Mouse (Mus musculus) heart, postnatal 14 days (tissue): Measurements from ENCODE around the gene Ltbr. TPM values are rescaled to one million over a fixed set of nuclear protein-coding genes. Genes with fewer than 3 reads are reported as not detected.
"Not testable (repeated sequence)": the region's sequence is repeated elsewhere in the genome, so short reads cannot be mapped to it uniquely, and the experiment has no call there.

Experiments
- DNase-seq, 2 experiments: peaks; one replicate each; pipeline ENCODE4 v3.0.0; 2021 to 2022
- intact Hi-C: fragments of 180-260 bp; cut with DNase I; formaldehyde crosslinking; loops from one replicate; pipeline ENCODE4 v1.15.1; 2025
- total RNA-seq, 2 experiments: library from RNA; stranded (reverse); gene quantifications; 2 replicates each; pipeline ENCODE4 v1.2.3; 2021

Gene Ltbr
- total RNA-seq, 2 experiments from 2014 or later: 34.6 to 36.0 TPM

DNA sequence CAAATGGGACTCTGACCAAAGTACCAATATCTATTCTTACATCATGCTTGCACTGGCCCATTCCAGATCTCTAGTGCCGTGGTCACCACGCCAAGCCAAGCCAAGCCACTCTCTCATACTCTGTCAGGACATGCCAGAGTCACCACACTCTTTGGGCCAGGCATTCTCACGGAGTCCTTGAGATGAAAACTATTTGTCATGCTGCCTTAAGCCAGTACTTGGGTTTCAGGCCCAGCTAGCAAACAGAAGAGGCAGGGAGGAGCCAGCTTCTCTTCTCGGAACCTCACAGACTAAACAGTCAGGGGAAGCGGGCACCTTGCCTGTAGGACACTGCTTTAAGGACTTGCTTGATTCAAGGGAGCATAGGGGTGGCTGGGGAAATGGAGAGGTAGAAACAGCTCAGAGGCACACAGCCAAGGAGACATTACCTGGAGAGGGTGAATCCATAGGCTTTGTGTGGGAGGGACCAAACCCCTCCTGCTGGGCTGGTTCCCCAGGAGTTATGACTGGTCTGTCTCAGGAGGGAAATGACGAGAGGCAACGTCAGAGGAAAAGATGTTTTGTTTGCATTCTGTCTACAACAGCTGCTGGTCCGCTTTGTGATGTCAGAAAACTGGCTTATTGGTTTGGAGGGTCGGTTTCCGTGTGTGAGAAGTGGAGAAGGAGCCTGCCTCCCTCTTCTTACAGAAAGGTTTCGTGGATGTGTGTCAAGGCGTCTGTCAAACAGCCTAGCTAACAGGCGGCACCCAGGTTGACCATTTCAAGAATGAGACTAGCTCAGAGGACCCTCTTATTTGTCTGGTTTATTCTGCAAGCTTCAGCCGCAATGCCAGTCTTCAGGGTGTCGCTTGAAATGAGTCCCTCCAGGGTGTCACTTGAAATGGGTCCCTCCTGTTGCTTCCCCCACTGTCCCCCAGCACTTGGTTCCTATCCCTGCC is 5.6 kb upstream of the Ltbr start:
- peak in 1 of 2 experiments; percentile 25 for DNase-seq
- intact Hi-C loops: no loop called here

DNA sequence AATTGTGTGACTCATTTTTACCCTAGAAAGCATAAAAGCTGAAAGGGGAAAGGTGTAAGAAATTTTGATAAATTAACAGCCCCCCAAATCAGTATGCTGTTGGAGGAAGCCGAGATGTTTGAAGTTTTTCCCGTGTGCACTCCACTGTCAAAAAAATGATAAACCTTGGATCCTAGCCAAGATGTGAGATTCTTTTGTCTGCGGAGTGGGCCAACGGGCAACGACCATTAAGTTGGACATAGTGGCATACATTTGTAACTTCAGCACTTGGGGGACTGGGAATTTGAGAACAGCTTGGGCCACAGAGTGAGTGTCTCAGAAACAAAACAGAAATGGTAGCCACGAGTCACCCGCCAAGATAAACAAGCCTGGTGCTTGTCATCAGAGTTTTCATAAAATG is 3.4 kb upstream of the Ltbr start:
- DNase-seq: no peak
- intact Hi-C loops: no loop called here

DNA sequence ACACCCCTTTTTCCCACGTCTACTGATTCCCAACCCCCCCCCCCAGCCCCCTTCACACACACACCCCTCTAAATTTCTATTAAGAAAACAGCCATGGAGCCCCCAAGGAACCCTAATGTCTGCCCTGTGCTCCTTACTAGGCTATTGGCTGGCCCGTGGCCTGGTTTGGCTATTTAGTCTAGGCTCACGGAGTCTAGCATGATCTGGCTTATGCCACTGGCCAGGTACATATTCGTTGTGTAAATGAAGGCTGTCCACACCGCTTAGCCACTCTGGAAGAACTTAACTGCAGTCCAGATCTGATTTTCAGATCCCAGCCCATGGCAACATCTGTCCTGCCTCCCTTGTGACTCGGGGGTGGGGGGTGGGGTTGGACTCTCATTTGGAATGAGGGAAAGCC is 1.1 kb upstream of the Ltbr start:
- DNase-seq: no peak
- intact Hi-C loops: loop anchor here (5.0 kb wide), 1 partner anchor 307 kb away; the partner anchor contains the start of gene Zfp384

DNA sequence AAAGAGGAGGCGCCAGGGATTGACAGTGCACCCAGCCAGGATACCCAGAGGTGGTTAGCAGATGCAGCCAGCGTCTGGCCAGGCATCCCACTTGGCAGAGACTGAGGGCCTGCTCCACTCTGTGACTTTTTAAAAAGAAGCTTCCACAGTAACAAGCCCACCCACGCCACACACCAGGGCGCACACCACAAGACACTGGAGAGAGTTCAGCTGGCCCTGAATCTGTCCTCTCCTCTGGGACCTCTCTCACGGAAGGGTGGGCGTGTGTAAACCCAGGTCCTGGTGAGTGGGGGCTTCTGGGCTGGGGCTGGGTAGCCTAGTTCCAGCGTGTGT is 512 bp upstream of the Ltbr start:
- no peak for DNase-seq
- intact Hi-C loops: loop anchor here (5.0 kb wide), 1 partner anchor 307 kb away; the partner anchor contains the start of gene Zfp384

- intact Hi-C loops: loop anchor here (2.0 to 5.0 kb wide), 2 partner anchors 38 to 305 kb away; partner anchors contain the start of gene Zfp384
- DNase-seq: no peak
These were observed 917 bp downstream of the Ltbr start for GRCm38 (mm10) chr6:125312581-125313355.

DNA sequence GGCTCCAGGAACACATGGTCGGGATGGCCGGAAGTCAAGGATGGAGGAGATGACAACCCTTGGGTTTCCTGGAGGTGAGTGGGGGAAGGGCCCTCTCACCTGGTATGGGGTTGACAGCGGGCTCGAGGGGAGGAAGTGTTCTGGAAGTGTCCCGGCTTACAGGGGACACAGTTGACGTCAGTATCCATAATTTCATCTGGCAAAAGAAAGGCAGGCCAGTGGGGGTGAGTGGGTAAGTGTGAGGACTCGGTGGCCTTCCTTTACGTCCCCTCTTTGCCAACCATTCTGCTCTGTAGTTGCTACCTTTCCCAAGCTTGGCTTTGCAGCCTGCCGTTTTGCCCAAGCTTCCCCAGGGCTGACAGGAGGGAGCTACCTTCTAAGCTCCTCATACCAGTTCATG is 1.5 kb downstream of the Ltbr start:
- DNase-seq: no peak
- intact Hi-C loops: loop anchor here (2.0 to 5.0 kb wide), 2 partner anchors 39 to 305 kb away; partner anchors contain the start of gene Zfp384

GRCm38 (mm10) chr6:125309406-125309805 is 4.3 kb downstream of the Ltbr start:
- no peak for DNase-seq
- intact Hi-C loops: no loop called here

- intact Hi-C loops: no loop called here
- no peak for DNase-seq
These were observed 4.8 kb downstream of the Ltbr start for GRCm38 (mm10) chr6:125308921-125309320.

- intact Hi-C loops: no loop called here
- no peak for DNase-seq
These were observed 6.6 kb downstream of the Ltbr start for GRCm38 (mm10) chr6:125307091-125307490.

DNA sequence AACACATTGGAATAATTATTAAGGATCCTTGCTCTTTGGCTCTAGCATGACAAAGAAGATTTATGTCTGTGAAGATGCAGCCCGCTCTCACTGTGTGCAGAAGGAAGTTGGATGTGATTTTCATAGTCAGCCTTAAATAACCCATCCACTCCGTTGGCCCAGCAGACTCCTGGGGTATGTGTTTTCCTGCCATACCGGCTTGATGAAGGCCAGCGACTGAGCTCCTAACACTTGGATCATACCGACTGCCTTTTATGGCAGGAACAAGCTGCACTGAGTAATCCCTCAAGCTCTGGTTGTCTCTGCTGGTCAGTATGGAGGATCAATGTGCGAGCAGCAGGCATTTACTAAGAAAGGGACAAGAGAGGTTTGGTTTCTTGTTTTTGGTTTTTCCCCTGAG is 8.2 kb downstream of the Ltbr start:
- DNase-seq: no peak
- intact Hi-C loops: no loop called here

DNA sequence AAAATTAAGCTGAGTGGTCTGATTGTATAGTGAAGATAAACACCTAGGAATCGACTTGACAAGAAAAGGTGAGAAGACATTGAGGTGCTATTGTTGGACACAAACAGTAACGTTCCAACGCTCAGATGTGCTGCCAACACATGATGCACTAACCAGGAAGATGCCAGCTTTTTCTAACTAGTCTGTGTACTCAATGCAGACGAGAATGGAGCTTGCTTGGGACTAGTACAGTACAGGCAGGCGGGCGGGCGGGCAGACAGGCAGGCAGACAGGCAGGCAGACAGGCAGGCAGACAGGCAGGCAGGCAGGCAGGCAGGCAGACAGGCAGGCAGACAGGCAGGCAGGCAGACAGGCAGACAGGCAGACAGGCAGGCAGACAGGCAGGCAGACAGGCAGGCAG is 9.3 kb downstream of the Ltbr start:
- DNase-seq, intact Hi-C loops: not testable (repeated sequence)

- DNase-seq: no peak
- intact Hi-C loops: no loop called here
These were observed 10.4 kb downstream of the Ltbr start for GRCm38 (mm10) chr6:125303242-125303641.

GRCm38 (mm10) chr6:125302231-125302982 is 11.3 kb downstream of the Ltbr start:
- DNase-seq: no peak
- intact Hi-C loops: no loop called here

DNA sequence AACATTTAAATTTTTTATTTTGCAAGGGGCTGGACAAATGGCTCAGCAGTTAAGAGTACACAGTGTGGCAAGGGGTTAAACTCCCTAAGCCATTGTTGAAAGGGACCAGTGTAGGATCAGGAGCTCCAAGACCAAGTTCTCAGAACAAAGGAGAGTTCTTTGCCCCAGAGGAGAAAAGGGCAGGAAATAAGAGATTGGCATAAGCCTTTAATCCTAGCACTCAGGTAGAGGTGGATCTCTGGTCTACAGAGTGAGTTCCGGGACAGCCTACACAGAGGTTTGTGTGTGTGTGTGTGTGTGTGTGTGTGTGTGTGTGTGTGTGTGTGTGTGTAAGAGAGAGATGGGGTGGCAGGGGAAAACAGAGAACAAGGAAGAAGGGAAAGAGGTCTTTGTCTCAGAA is 12.7 kb downstream of the Ltbr start:
- intact Hi-C loops: no loop called here

DNA sequence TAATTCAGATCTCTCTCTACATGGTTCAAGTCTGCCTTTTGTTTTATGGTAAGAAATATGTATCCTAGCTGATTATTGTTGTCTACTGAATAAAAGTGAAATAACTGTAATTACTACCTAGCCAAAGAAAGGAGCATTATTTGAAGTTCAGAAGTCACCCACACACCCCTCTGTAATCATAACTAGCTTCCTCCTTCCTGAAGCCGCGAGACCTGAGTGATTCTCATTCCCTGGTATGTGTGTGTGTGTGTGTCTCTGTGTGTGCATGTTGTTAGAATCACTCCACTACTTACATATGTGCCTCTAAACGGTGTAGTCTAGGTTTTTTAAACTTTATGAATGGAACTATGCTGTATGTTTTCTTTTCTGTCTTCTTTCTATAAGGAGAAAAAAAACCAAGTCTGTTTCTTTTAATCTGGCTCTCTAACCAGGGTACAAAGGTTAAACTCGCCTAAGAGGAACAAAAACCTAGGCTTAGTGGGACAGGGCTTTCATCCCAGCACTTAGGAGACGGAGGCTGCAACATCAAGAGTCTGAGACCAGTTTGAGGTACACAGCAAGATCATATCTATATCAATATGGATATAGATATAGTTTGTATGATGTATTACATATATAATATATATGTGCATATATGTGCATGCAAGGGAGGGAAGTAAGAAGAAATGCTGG is 16.4 kb downstream of the Ltbr start:
- DNase-seq: no peak
- intact Hi-C loops: no loop called here

More for the DNA sequence above, 12.7 kb downstream of the Ltbr start:
- no peak for DNase-seq

DNA sequence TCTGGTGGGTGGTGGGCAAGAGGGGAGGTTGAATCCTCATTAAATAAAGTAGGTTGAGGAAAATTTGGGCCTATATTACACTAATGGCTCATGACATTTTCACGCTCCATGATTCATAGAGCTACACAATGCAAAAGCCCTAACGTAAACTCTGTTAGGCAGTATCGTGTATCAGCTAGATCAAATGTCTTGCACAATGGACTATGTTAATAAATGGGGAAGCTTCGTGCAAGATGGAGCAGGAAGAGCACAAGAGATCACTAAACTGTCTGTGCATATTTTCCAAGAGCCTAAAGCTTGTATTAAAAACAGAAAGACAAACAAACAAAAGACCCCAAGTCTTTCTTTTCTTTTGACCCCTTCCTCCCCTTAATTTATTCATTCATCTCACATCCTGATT is 19.6 kb downstream of the Ltbr start:
- intact Hi-C loops: no loop called here

GRCm38 (mm10) chr6:125292256-125292655 is 21.4 kb downstream of the Ltbr start:
- no peak for DNase-seq

More for the DNA sequence above, 19.6 kb downstream of the Ltbr start:
- no peak for DNase-seq

DNA sequence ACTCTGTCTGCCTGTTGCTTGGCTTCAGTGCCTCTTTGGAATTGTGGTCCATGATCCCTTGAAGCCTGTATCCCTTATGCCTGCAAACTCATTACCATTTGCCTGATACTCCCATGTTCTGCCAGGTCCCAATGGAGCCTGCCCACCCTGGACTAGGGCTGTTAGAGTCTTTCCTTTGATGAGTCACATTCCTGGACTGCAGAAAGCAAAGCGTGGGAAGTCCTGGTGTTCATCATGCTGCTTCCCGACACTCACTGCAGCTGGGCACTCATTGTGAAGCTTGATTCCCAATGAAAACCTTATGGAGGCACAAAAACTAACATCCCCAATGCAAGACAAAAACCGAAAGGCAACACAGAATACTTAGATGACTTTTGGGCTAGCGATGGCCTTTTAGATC is 22.4 kb downstream of the Ltbr start:
- intact Hi-C loops: no loop called here
- no peak for DNase-seq

More at GRCm38 (mm10) chr6:125292256-125292655, 21.4 kb downstream of the Ltbr start:
- intact Hi-C loops: no loop called here

DNA sequence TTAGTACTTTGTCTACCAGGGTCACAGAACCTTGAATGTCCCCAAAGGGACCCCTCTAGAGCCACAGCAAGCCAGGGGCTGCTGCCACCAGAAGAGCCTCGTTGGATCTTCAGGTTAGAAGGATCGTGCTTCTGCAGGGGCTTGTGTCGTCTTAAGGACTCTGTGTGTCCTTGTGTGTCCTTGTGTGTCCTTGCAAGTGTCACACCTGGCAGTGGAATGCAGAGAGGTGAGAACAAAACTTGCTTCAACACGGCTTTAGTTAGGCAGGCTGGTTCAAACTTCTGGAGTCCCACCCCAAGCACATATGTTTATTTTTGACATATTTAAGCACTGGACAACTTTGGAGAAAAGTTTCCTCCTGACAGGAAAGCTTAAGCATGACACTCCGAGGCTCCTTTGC is 25.0 kb downstream of the Ltbr start:
- intact Hi-C loops: no loop called here
- DNase-seq: no peak

DNA sequence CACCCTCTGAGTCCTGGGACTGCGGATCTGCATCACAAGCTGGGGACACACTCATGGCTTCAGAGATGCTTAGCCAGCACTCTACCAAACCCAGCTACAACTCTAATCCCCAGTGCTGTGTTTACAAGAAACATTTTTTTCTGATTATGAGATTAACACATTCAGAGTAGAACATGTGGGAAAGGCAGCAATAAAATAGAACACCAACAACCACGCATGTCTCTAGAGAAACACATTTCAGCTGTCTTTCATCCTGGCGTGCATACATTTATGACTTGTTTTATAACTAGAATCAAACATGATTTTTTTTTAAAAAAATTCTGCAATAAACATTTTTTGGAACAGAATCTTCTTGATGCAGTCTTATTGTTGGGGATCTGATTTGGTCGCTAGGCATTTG is 26.7 kb downstream of the Ltbr start:
- intact Hi-C loops: no loop called here
- DNase-seq: no peak
